Mouse (Mus musculus) liver, embryonic 14.5 days (tissue): Measurements from ENCODE around the gene Gtf2h2.

Source experiments
- CTCF ChIP-seq: IDR thresholded peaks from 2 replicates; pipeline ENCODE4 v1.5.1; 2016; ENCODE audit warnings: antibody characterized with exemption, low read depth, control low read depth
- EP300 ChIP-seq: IDR thresholded peaks from 2 replicates; pipeline ENCODE4 v1.6.1; 2016; ENCODE audit warnings: antibody characterized with exemption, low read depth

DNA sequence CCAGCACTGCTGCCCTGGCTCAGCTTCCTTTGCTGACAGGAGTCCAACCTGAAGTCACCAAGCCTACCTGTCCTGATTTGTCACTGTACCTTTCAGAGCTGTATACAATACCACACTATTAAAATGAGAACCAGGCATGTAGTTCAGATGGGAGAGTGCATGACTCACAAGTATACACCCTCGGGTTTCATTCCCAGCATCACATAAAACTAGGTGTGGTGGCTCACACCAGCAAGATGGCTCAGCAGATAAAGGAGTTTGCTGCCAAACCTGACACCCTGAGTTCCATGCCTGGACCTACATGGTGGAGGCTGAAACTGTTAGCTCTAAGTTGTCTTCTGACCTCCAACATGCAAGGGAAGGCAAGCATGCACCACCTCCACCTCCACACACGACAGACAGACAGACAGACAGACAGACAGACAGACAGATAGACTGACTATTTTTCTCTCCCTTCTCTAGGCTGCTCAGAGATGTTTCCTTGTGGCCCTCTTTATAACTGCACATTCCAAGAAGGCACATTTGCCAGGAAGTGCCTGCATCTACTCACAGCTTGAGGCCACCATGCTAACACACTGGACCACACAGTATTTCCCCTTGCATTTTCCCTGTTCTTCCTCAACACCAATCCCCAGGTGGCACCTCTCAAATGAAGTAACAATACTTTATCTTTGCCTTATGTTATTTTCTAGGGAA lies 28.7 kb downstream of the Gtf2h2 start:
- no peak for TF ChIP-seq EP300
- no peak for TF ChIP-seq CTCF
